Mouse (Mus musculus) ovary, postnatal 36 days (tissue): ENCODE data around the gene Gnb1l.

Source experiments
- DNase-seq: peaks from one replicate; pipeline ENCODE4 v3.0.0; 2022; ENCODE audit warnings: low spot score, mixed read lengths

Gene Gnb1l

GRCm38 (mm10) chr16:18547891-18548290 is 49.4 kb downstream of the Gnb1l start:
- no peak for DNase-seq

- no peak for DNase-seq
These were observed 53.1 kb downstream of the Gnb1l start for GRCm38 (mm10) chr16:18551604-18552003.

GRCm38 (mm10) chr16:18552106-18552710 is 53.7 kb downstream of the Gnb1l start:
- DNase-seq, result no peak

GRCm38 (mm10) chr16:18554721-18555120 is 56.2 kb downstream of the Gnb1l start:
- DNase-seq, result no peak

- DNase-seq, result no peak
These were observed 56.9 kb downstream of the Gnb1l start for GRCm38 (mm10) chr16:18555235-18555935.

GRCm38 (mm10) chr16:18556461-18556860 is 57.9 kb downstream of the Gnb1l start:
- no peak for DNase-seq

- DNase-seq, result no peak
These were observed 66.0 kb downstream of the Gnb1l start for GRCm38 (mm10) chr16:18564472-18564871.

GRCm38 (mm10) chr16:18568599-18568998 is 70.1 kb downstream of the Gnb1l start:
- no peak for DNase-seq

GRCm38 (mm10) chr16:18574196-18574595 is 75.7 kb downstream of the Gnb1l start:
- DNase-seq, result no peak

GRCm38 (mm10) chr16:18577071-18577470 is 78.6 kb downstream of the Gnb1l start:
- DNase-seq, result no peak

- no peak for DNase-seq
These were observed 79.2 kb downstream of the Gnb1l start for GRCm38 (mm10) chr16:18577599-18578160.

- no peak for DNase-seq
These were observed 81.9 kb downstream of the Gnb1l start for GRCm38 (mm10) chr16:18580389-18580788.

GRCm38 (mm10) chr16:18581050-18581622 is 82.6 kb downstream of the Gnb1l start:
- no peak for DNase-seq

GRCm38 (mm10) chr16:18581623-18582205 is 83.2 kb downstream of the Gnb1l start:
- DNase-seq, result no peak

- no peak for DNase-seq
These were observed 84.1 kb downstream of the Gnb1l start for GRCm38 (mm10) chr16:18582426-18583148.

- DNase-seq, result no peak
These were observed 84.7 kb downstream of the Gnb1l start for GRCm38 (mm10) chr16:18583169-18583568.

GRCm38 (mm10) chr16:18583673-18584357 is 85.3 kb downstream of the Gnb1l start:
- DNase-seq, result no peak

- no peak for DNase-seq
These were observed 86.5 kb downstream of the Gnb1l start for GRCm38 (mm10) chr16:18584901-18585510.

GRCm38 (mm10) chr16:18585676-18586075 is 87.2 kb downstream of the Gnb1l start:
- DNase-seq, result no peak

GRCm38 (mm10) chr16:18586076-18586905 is 87.8 kb downstream of the Gnb1l start:
- no peak for DNase-seq
